Mouse (Mus musculus): ENCODE measurements around the gene Csrnp1.

DNA sequence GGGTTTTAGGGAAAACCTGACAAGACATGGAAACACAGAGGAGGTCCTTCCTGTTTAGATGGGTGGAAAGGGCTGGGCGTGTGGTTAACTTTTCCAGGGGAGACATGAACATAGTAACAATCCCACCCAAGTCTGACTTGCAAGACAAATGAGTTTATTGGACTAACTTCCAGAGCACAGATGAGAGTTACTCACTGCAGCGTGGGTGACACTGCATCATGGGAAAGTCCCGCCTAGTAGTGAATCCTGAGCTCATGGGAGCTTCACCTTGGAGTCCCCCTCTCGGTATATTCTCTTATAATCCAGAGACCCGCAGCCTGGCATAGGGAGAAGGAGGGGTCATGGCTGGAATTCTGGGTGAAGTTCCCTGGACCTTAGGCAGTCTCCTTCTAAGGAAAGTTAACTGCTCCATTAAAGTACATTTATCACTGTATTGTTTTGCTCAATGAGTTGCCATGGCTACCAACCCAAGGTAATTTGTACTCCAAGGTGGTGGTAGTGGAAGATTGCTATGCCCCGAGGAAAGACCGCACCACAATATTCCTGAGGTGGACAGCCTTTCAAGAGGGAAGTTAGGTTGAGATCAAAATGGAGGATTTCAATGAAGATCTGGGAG lies 24.9 kb upstream of the Csrnp1 start:
- TF ChIP-seq GATA1 (IDR thresholded peaks at IDR 0.05; ENCODE audit: borderline replicate concordance, low read length) = no peak
- no peak for TF ChIP-seq CTCF (IDR thresholded peaks at IDR 0.05; ENCODE audit: low read depth, low read length)
- no peak for TF ChIP-seq TAL1 (conservative IDR thresholded peaks at IDR 0.05; ENCODE audit: low read depth, low read length)
